Mouse (Mus musculus): ENCODE data around the gene Spo11. TPM values are rescaled to one million over a fixed set of nuclear protein-coding genes. Genes with fewer than 3 reads are reported as not detected.

Gene Spo11
- total RNA-seq, 4 experiments from 2014 or later = 0.14 to 0.56 (median 0.14) TPM; not detected in 1

- no peak for DNase-seq (ENCODE audit: low spot score in 2 of 2)
These were observed 18.9 kb upstream of the Spo11 start for GRCm38 (mm10) chr2:172958579-172958978.

DNA sequence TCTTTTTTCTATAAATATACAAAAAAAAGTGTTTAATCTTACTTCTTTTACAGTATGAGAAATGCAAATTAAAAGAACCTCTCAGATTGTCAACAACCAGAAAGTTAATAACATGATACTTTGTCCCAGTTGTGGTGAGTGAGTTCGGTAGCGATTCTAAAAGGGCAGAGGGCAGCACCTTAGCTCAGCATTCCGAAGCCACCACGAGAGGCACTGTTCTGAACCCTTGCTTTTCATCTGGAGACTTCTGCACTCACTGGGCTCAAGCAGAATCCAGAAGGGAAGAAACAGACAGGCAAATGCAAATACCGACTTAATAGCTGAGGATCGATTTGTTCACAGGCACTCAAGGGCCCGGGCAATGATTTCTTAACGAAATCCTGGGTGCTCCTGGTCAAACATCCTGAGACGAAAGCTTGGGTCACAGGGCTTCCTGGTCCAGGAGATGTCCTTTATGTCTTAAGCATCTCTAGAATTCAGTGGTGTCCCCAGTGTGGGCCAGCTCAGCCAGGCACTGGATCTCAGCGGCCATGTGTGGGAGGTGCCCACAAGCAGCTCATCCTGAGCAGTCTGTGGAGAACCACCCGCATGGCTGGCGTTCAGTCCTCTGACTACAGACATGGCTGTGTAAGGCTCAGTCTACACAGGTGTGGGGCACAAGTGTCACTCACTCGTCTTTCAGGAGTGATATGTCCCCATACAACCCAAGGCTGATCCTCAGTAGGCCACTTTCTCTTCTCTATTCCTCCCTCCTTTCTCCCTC lies 18.3 kb upstream of the Spo11 start:
- no peak for DNase-seq (ENCODE audit: low spot score in 2 of 2)

GRCm38 (mm10) chr2:172960350-172960749 lies 17.1 kb upstream of the Spo11 start:
- DNase-seq (ENCODE audit: low spot score in 2 of 2) = no peak

- DNase-seq (ENCODE audit: low spot score in 2 of 2) = no peak
These were observed 16.3 kb upstream of the Spo11 start for GRCm38 (mm10) chr2:172961211-172961610.

DNA sequence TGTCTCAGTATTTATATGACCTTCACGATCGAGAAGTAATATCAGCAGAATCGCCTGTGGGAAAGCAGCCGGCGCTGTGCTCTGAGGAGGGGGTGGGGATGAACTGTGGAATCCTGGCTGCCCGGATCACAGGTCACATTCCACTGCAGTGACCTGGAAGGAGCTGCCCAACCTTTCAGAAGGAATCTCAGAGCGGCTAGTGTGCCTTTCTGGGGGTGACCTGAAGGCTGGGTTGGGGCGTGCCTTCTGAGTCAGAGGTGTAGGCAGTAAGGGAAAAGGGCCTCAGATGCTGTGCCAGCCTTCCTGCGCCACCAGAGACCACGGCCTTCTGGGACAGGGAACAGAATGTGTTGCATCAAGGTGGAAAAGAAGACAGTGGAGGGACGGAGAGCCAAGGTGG lies 12.3 kb upstream of the Spo11 start:
- DNase-seq (ENCODE audit: low spot score in 2 of 2) = no peak

DNA sequence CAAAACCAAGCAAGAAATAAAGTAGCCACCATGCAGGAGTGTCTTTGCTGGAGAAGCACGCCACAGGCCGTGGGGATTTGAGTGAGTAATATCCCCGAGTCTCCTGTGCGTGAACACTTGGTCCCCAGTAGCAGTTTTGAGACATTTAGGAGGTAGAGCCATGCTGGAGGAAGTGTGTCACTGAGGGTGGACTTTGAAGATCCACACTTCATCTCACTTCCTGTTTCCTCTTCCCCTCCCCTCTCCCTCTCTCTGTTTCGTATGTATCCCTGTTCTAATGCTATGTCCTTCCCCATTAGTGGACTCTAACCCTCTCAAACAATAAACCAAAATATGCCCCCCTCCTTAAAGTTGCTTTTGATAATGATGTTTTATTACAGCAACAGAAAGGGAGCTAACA lies 11.0 kb upstream of the Spo11 start:
- DNase-seq (ENCODE audit: low spot score in 2 of 2) = no peak

- no peak for DNase-seq (ENCODE audit: low spot score in 2 of 2)
These were observed 5.6 kb upstream of the Spo11 start for GRCm38 (mm10) chr2:172971865-172972264.

DNA sequence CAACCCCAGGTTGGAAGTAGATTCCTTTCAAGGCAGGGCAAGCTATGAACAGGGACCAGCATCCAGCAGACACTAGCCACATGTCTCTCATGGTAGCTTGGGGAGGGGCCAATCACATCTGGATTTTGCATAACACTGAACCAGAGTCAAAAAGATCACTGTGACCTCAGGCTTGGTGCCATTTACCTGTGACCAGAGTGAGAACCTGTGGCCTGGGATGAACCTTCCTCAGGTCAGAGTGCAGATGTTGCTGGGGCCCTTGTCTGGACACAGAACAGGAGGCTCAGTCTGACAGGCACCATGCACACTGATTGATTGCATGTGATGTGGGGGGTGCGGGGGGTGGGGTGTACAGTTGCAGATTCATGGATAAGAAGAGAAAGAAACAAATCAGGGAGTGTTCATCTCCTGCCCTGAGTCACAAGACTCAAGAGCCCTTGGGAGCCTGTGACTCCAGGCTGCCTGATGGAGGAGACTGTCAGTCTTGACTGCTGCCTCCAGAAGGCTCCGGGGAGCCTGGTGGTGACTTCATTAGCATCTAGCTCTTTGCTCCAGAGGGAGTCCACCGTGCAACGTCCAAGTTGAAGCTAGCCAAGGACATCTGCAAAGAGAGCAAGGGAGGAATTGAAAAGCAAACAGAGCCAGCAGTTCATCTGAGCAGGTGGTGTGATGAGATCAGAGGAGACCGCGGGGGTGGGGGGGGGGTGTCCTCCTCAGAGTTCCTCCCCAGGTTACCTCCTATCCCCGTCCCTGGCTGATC lies 3.5 kb upstream of the Spo11 start:
- DNase-seq (ENCODE audit: low spot score in 2 of 2) = no peak

DNA sequence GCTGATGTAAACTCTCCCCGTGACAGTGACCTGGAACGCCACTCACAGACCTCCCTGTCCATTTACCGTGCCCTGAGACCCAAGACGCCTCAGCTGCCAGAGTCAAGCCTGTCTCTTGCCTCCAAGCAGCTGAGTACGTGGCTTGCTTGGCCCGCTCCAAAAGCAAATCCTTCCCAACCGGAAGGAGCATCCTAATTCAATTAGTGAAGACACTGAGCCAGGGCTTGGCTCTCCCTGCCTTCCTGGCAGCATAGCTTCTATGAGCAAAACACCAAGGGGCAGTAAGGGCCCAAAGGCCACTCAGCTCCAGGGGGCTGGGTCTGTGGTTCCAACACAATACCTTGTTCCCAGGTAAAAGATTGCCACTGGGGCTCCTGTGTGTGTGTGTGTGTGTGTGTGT lies 2.8 kb upstream of the Spo11 start:
- DNase-seq (ENCODE audit: low spot score in 2 of 2) = no peak

- DNase-seq (ENCODE audit: low spot score in 2 of 2) = no peak
These were observed 2.3 kb upstream of the Spo11 start for GRCm38 (mm10) chr2:172975159-172975558.

DNA sequence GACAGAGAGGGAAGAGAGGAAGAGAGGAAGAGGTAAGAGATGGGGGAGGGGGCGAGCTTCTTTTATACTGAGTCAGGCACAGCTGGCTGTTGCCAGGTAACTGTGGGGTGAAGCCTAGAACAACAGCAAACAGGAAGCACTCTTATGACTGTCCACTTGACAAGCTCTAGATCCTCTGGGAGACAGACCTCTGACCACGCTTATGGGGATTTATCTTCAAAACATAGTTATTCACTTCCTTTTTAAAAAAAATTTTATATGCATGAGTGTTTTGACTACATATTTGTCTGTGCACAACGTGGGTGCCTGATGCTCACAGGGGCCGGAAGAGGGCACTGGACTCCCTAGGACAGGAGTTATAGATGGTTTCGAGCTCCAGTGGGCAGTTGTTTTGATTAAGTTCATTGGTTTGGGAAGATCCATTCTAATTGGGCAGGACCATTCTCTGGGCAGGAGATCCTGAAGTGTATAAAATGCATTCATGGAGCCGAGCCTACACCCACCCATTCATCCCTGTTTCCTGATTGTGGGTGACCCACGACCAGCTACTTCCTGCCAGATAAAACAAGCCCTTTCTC lies 750 bp upstream of the Spo11 start:
- no peak for DNase-seq (ENCODE audit: low spot score in 2 of 2)

GRCm38 (mm10) chr2:172978131-172978633 lies 682 bp downstream of the Spo11 start:
- no peak for DNase-seq (ENCODE audit: low spot score in 2 of 2)

DNA sequence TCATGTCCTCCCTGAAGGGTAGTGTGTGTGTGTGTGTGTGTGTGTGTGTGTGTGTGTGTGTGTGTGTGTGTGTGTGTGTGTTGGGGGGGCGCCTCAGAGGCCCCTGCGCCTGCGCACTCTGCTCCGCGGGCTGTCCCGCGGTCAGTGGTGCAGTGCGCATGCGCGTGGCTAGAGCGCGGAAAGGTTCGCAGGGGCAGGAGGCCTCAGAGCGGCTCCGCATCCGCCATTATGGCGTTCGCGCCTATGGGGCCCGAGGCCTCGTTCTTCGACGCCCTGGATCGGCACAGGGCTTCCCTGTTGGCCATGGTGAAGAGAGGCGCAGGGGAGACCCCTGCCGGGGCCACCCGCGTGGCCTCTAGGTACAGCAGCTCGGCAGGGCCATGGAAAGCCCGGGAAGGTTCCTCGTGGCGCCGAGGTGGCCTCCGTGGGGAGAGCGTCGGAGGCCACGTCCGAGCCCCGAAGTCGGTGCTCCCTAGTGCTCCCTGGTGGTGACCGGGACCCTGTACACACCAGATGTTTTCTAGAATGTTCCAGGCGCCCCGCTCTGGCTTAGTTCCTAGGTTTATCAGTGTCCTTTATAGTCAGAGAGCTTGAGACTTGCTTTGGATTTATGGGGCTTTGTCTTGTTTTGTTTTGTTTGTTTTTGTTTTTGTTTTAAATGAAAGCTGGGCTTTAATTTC lies 2.3 kb downstream of the Spo11 start:
- DNase-seq (ENCODE audit: low spot score in 2 of 2) = no peak

GRCm38 (mm10) chr2:172982776-172983561 lies 5.5 kb downstream of the Spo11 start:
- DNase-seq (ENCODE audit: low spot score in 2 of 2) = no peak

DNA sequence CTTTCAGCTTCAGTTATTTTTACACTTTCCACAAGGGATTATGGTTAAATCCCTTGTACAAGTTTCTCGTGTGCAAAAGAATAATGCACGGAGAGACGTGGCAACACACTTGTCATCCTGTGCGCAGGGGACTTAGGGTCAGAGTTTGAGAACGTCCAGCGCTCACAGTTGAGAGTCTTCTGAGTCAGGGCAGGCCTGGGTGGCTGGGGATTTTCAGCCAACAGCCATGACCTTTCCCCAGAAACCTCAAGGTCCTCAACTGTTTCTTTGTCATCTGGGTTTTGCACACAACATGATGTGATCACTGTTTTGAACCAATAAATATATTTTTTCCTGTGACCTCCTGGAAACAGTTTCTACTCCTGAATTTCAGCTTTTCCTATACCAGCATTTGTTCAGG lies 12.7 kb downstream of the Spo11 start:
- DNase-seq (ENCODE audit: low spot score in 2 of 2) = no peak

DNA sequence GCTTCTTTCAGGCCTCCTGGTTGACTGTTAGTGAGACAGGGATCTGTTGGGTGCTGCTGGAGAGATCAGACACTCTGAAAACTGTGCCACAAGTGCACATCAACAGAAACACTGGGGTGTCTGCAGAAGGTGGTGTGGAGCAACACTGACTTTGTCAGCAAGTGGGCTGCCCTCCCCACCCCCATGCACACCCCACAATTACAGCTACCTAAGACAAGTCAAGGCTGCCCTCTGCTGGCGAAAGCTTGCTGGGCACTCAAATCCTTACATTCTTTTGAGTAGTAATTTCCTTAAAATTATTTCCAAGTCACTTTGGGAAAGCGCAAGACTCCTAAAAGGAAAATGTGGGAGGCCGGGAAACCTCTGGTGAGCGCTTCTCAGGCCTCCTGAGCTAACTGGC lies 18.7 kb downstream of the Spo11 start:
- peak in 1 of 2 experiments; percentile 81 for DNase-seq (ENCODE audit: low spot score in 2 of 2)

DNA sequence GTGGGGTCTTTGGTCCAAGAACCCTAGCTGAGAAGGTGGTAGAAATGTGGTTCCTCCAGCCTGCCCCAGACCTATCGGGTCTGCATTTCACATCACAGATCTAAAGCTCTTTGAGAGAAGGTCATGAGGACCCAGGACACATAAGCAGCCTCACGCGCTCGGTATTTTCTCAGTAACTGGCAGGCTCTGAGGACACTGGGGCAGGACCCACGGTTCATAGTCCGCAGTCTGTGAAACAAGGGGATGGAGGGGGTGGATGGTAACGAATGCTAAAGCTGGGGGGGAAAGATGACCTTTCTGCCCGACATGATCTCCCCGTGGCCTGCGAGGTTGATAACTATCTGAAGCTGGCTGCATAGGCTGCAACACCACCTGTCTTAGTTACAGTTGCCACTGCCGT lies 20.2 kb downstream of the Spo11 start:
- no peak for DNase-seq (ENCODE audit: low spot score in 2 of 2)

DNA sequence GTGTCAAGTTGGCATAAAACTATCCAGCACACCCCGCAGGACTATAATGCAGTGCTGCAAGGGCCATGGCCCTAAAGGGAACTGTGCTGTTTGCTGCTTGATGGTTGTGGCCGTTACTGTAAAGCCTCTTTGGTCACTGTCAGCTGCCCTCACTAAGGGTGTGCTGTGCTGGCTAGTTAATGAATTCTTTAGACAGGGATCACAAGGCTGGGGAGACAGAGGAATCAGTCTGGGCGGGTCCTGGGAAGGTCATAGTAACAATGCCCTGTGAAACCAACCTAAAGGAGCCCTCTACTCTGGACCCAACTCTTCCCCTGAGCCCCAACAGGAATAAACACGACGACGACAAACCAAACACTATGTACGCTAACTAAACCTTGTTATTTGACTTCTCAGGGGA lies 21.0 kb downstream of the Spo11 start:
- no peak for DNase-seq (ENCODE audit: low spot score in 2 of 2)

- peak; percentile 95 to 98 for DNase-seq (ENCODE audit: low spot score in 2 of 2)
These were observed 22.3 kb downstream of the Spo11 start, which contains the start of gene Rae1 for GRCm38 (mm10) chr2:172999630-173000284. Rae1 (plus strand) TSS chr2:173000117.

- no peak for DNase-seq (ENCODE audit: low spot score in 2 of 2)
These were observed 22.8 kb downstream of the Spo11 start for GRCm38 (mm10) chr2:173000285-173000652.

All from layer of hippocampus, adult 8-10 months (tissue).